Mouse (Mus musculus) limb, embryonic 14.5 days (tissue): Measurements from ENCODE around the gene Kmt2d. TPM values are rescaled to one million over a fixed set of nuclear protein-coding genes. Genes with fewer than 3 reads are reported as not detected.

Source experiments
- ATAC-seq: fragments of 200-750 bp; cut with Nextera tagmentation; 2 replicates; pipeline ENCODE4 v1.8.0; 2017; ENCODE audit warnings: low read depth, moderate number of reproducible peaks, moderate TSS enrichment; ENCODE audit not compliant: low FRiP score
- DNase-seq: peaks from one replicate; pipeline ENCODE4 v3.0.0-alpha.2; 2015; ENCODE audit warnings: low spot score
- H3K27ac ChIP-seq: fragments of 300-500 bp; sonication (generic); replicated peaks from 2 replicates; pipeline ENCODE4 v1.5.1; 2014; ENCODE audit warnings: low read depth, mild to moderate bottlenecking, low read length, moderate library complexity, mixed read lengths
- H3K27me3 ChIP-seq: fragments of 300-500 bp; sonication (generic); 2 replicates; pipeline ENCODE4 v1.6.1; 2014; ENCODE audit warnings: low read length, mixed read lengths; ENCODE audit not compliant: control insufficient read depth, insufficient read depth
- H3K36me3 ChIP-seq: fragments of 300-500 bp; sonication (generic); 2 replicates; pipeline ENCODE4 v1.6.1; 2014; ENCODE audit warnings: mild to moderate bottlenecking, low read length, moderate library complexity, mixed read lengths; ENCODE audit not compliant: control insufficient read depth, insufficient read depth
- H3K4me1 ChIP-seq: fragments of 300-500 bp; sonication (generic); 2 replicates; pipeline ENCODE4 v1.6.1; 2014; ENCODE audit warnings: antibody characterized with exemption, low read length, mixed read lengths; ENCODE audit not compliant: control insufficient read depth, insufficient read depth
- H3K4me2 ChIP-seq: fragments of 300-500 bp; sonication (generic); replicated peaks from 2 replicates; pipeline ENCODE4 v1.6.1; 2014; ENCODE audit warnings: low read depth, mild to moderate bottlenecking, low read length, moderate library complexity; ENCODE audit not compliant: severe bottlenecking
- H3K4me3 ChIP-seq: fragments of 300-500 bp; sonication (generic); replicated peaks from 2 replicates; pipeline ENCODE4 v1.5.1; 2014; ENCODE audit warnings: low read length
- H3K9ac ChIP-seq: fragments of 300-500 bp; sonication (generic); 2 replicates; pipeline ENCODE4 v1.6.1; 2014; ENCODE audit warnings: mild to moderate bottlenecking, low read depth, low read length, moderate library complexity; ENCODE audit not compliant: severe bottlenecking
- H3K9me3 ChIP-seq: fragments of 300-500 bp; sonication (generic); 2 replicates; pipeline ENCODE4 v1.6.1; 2016; ENCODE audit warnings: low read length; ENCODE audit not compliant: control insufficient read depth
- POLR2A ChIP-seq: fragments of 200-500 bp; IDR thresholded peaks from 2 replicates; pipeline ENCODE4 v1.8.0; 2012; ENCODE audit warnings: inconsistent platforms, mild to moderate bottlenecking, moderate library complexity, borderline replicate concordance; ENCODE audit not compliant: insufficient read depth, insufficient read length; ENCODE audit errors: extremely low read depth
- WGBS: fragments of 180-500 bp; shearing (Covaris S2); extraction: QIAGEN DNeasy Blood & Tissue Kit; methylation state at CpG from one replicate; pipeline ENCODE4 v1.1.7; 2014; 5-methylcytosine and 5-hydroxymethylcytosine counted together
- polyA plus RNA-seq, 2 experiments: library from polyadenylated mRNA; depleted of rRNA in 1 of 2; stranded (reverse) in 1 of 2; unstranded in 1 of 2; fragments of >200 nt; fragmentation: Nextera tagmentation in 1 of 2; extraction: Ambion mirVana in 1 of 2; gene quantifications; 2 replicates each; pipeline versions ENCODE4 v1.2.1 to v1.2.3; 2012 to 2014

The Kmt2d gene
- polyA plus RNA-seq, 2 experiments = 16.7 to 27.1 TPM

GRCm38 (mm10) chr15:98806071-98806808, 64.8 kb downstream of the Kmt2d start:
- Histone ChIP-seq H3K27ac (no peak overlapping the region), H3K4me2 (peak overlapping the region; percentile 88), H3K4me3 (peak overlapping the region; percentile 48), H3K9ac (no peak overlapping the region), H3K9me3 (no peaks in the 10 kb centered on the region), H3K36me3 (0 out of 2 replicates have a peak, but pooled peaks cover 7% of the 10 kb centered on the region), H3K27me3 (peaks cover 91% of the 10 kb centered on the region), H3K4me1 (peaks cover 21% of the 10 kb centered on the region)
- TF ChIP-seq POLR2A = no peak
- 6% methylated on average over 29 of the region's 30 CpGs for WGBS
- no peak for ATAC-seq
- DNase-seq = no peak

GRCm38 (mm10) chr15:98805324-98806040, 65.5 kb downstream of the Kmt2d start:
- peaks cover 21% of the 10 kb centered on the region for H3K4me1 ChIP-seq
- peaks cover 95% of the 10 kb centered on the region for H3K27me3 ChIP-seq
- H3K27ac ChIP-seq = no peak overlapping the region
- no peak for TF ChIP-seq POLR2A
- peak overlapping the region; percentile 52; the same call in 1 of the 2 replicates for H3K9ac ChIP-seq
- 1% methylated on average over 62 of the region's 64 CpGs for WGBS
- no peaks in the 10 kb centered on the region for H3K9me3 ChIP-seq
- H3K4me2 ChIP-seq = peak overlapping the region; percentile 70
- ATAC-seq (no peak), DNase-seq (peak; percentile 49)
- H3K36me3 ChIP-seq = no peaks in the 10 kb centered on the region
- H3K4me3 ChIP-seq = peak overlapping the region; percentile 48

GRCm38 (mm10) chr15:98804054-98804453, 67.0 kb downstream of the Kmt2d start:
- WGBS = under 1% methylated on average over 32 of the region's 32 CpGs
- no peaks in the 10 kb centered on the region for H3K36me3 ChIP-seq
- 0 out of 2 replicates have a peak overlapping the region, but pooled peaks have one; percentile 7 for H3K4me3 ChIP-seq
- H3K9ac ChIP-seq = no peak overlapping the region
- H3K4me1 ChIP-seq = peaks cover 21% of the 10 kb centered on the region
- H3K27ac ChIP-seq = no peak overlapping the region
- ATAC-seq (no peak), DNase-seq (peak; percentile 79)
- TF ChIP-seq POLR2A = no peak
- H3K4me2 ChIP-seq = peak overlapping the region; percentile 29
- no peaks in the 10 kb centered on the region for H3K9me3 ChIP-seq
- peaks cover 97% of the 10 kb centered on the region for H3K27me3 ChIP-seq

- no peak for TF ChIP-seq POLR2A
- H3K27me3 ChIP-seq = peaks cover 97% of the 10 kb centered on the region
- peaks cover 16% of the 10 kb centered on the region for H3K4me1 ChIP-seq
- no peak overlapping the region for H3K9ac ChIP-seq
- 5% methylated on average over 8 of the region's 8 CpGs for WGBS
- no peaks in the 10 kb centered on the region for H3K9me3 ChIP-seq
- H3K4me2 ChIP-seq = no peak overlapping the region
- no peak overlapping the region for H3K27ac ChIP-seq
- H3K4me3 ChIP-seq = no peak overlapping the region
- H3K36me3 ChIP-seq = no peaks in the 10 kb centered on the region
- DNase-seq (no peak), ATAC-seq (no peak)
Measured at GRCm38 (mm10) chr15:98802926-98803325, 68.1 kb downstream of the Kmt2d start.

- ATAC-seq = no peak
- DNase-seq = peak; percentile 79
- WGBS = 12% methylated on average over 12 of the region's 12 CpGs
- no peak overlapping the region for H3K4me2 ChIP-seq
- no peak for TF ChIP-seq POLR2A
- no peaks in the 10 kb centered on the region for H3K9me3 ChIP-seq
- H3K4me1 ChIP-seq = no peaks in the 10 kb centered on the region
- no peaks in the 10 kb centered on the region for H3K36me3 ChIP-seq
- H3K27ac ChIP-seq = no peak overlapping the region
- no peak overlapping the region for H3K9ac ChIP-seq
- H3K27me3 ChIP-seq = peaks cover 97% of the 10 kb centered on the region
- no peak overlapping the region for H3K4me3 ChIP-seq
Measured at GRCm38 (mm10) chr15:98799396-98799795, 71.6 kb downstream of the Kmt2d start.
